Mouse (Mus musculus): ENCODE results near the gene Zfp933. TPM values are rescaled to one million over a fixed set of nuclear protein-coding genes. Genes with fewer than 3 reads are reported as not detected.

The Zfp933 gene
- polyA plus RNA-seq (2011; ENCODE audit: insufficient read depth, insufficient read length, low replicate concordance, missing spikeins): 2.0 and 4.5 TPM in 2 replicates

GRCm38 (mm10) chr4:147847614-147848583, at the start of gene Zfp933:
Gene Zfp933 (minus strand): TSS chr4:147848366.
- H3K27ac ChIP-seq (ENCODE audit: control insufficient read depth, insufficient read depth, low read depth, low read length, poor library complexity): peak within 1 kb of the TSS; percentile 15; the same call in 1 of the 2 replicates
- H3K4me3 ChIP-seq (replicated peaks; ENCODE audit: control insufficient read depth, low read depth, low read length): peak within 1 kb of the TSS; percentile 100
- TF ChIP-seq CTCF (IDR thresholded peaks at IDR 0.05; ENCODE audit: control insufficient read depth, insufficient read depth, low read length) (no peak), POLR2A (IDR thresholded peaks at IDR 0.05; ENCODE audit: borderline replicate concordance, control insufficient read depth, low read depth, low read length) (no peak)
- 2% methylated on average over 23 of the region's 23 CpGs for WGBS
- no peaks in the 10 kb centered on the region for H3K4me1 ChIP-seq (ENCODE audit: control insufficient read depth, insufficient read depth, low read length)

DNA sequence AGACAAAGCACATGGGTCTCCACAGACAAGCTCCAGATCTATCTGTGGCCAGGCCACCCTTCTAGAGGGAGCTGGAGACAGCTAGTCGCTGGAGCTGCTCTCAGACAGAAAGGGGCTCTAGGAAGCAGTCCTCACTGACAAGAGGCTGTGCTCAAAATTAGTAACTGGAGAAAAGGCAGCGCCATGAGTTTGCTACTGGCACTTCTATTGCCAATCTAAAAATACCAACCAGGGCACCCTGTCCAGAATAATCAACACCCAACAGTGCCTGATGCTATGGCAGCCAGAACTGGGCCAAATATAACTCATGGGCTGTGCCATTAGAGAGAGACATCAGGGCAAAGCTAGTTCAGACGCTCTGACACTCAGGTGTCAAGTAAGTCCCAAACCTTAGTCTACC, 49.2 kb upstream of the Zfp933 start:
- no peak overlapping the region for H3K4me3 ChIP-seq (replicated peaks; ENCODE audit: control insufficient read depth, low read depth, low read length)
- no peaks in the 10 kb centered on the region for H3K4me1 ChIP-seq (ENCODE audit: control insufficient read depth, insufficient read depth, low read length)
- 80% methylated on average over 3 of the region's 3 CpGs for WGBS
- TF ChIP-seq POLR2A (IDR thresholded peaks at IDR 0.05; ENCODE audit: borderline replicate concordance, control insufficient read depth, low read depth, low read length): no peak
- TF ChIP-seq CTCF (IDR thresholded peaks at IDR 0.05; ENCODE audit: control insufficient read depth, insufficient read depth, low read length): no peak
- H3K27ac ChIP-seq (ENCODE audit: control insufficient read depth, insufficient read depth, low read depth, low read length, poor library complexity): no peak overlapping the region

DNA sequence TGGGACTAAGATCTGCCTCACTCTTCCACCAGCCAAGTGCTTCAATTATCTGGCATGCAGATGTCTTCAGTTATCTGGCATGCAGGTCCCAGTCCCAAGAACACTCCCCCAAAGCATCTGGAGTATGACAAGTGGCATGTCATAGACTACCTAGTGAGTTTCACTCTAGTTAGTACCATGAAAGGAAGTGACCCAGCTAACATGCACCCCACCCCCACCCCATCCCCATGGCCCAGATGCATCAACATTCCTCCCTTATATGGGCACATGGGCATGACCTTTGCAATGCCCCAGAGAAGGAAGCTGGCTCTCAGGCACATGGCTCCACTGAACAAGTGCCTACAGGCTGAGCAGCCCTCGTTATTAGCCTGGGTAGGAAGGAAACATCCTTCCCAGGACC, 48.2 kb upstream of the Zfp933 start:
- WGBS: 15% methylated on average over 1 of the region's 1 CpGs
- no peak overlapping the region for H3K4me3 ChIP-seq (replicated peaks; ENCODE audit: control insufficient read depth, low read depth, low read length)
- no peaks in the 10 kb centered on the region for H3K4me1 ChIP-seq (ENCODE audit: control insufficient read depth, insufficient read depth, low read length)
- TF ChIP-seq CTCF (IDR thresholded peaks at IDR 0.05; ENCODE audit: control insufficient read depth, insufficient read depth, low read length): no peak
- TF ChIP-seq POLR2A (IDR thresholded peaks at IDR 0.05; ENCODE audit: borderline replicate concordance, control insufficient read depth, low read depth, low read length): no peak
- H3K27ac ChIP-seq (ENCODE audit: control insufficient read depth, insufficient read depth, low read depth, low read length, poor library complexity): no peak overlapping the region

GRCm38 (mm10) chr4:147895815-147896330, 47.7 kb upstream of the Zfp933 start:
- 70% methylated on average over 4 of the region's 4 CpGs for WGBS
- H3K4me1 ChIP-seq (ENCODE audit: control insufficient read depth, insufficient read depth, low read length): no peaks in the 10 kb centered on the region
- no peak overlapping the region for H3K27ac ChIP-seq (ENCODE audit: control insufficient read depth, insufficient read depth, low read depth, low read length, poor library complexity)
- no peak overlapping the region for H3K4me3 ChIP-seq (replicated peaks; ENCODE audit: control insufficient read depth, low read depth, low read length)
- TF ChIP-seq CTCF (IDR thresholded peaks at IDR 0.05; ENCODE audit: control insufficient read depth, insufficient read depth, low read length) (no peak), POLR2A (IDR thresholded peaks at IDR 0.05; ENCODE audit: borderline replicate concordance, control insufficient read depth, low read depth, low read length) (no peak)

DNA sequence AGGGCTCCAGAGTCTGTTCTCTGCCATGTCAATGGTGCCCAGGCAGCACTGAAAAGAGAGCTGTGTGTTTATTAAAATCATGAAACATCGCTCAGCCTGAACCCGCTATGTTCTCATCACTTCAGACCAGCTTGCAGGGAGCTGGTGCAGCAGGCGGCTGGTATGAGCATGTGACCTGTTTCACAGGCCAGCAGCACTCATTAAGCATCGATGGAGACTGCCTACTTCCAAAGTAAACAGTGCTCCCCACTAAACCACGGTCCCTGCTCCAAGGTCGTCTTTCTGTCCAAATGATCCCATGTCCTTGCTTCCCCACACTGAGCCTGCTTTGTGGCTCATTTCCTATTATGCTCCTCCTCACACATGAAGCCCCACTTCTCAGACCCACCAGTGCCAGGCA, 42.2 kb upstream of the Zfp933 start:
- H3K4me1 ChIP-seq (ENCODE audit: control insufficient read depth, insufficient read depth, low read length): no peaks in the 10 kb centered on the region
- no peak overlapping the region for H3K4me3 ChIP-seq (replicated peaks; ENCODE audit: control insufficient read depth, low read depth, low read length)
- 90% methylated on average over 6 of the region's 6 CpGs for WGBS
- no peak overlapping the region for H3K27ac ChIP-seq (ENCODE audit: control insufficient read depth, insufficient read depth, low read depth, low read length, poor library complexity)
- TF ChIP-seq POLR2A (IDR thresholded peaks at IDR 0.05; ENCODE audit: borderline replicate concordance, control insufficient read depth, low read depth, low read length): no peak
- no peak for TF ChIP-seq CTCF (IDR thresholded peaks at IDR 0.05; ENCODE audit: control insufficient read depth, insufficient read depth, low read length)

- 76% methylated on average over 4 of the region's 4 CpGs for WGBS
Measured at GRCm38 (mm10) chr4:147888237-147888636, 40.1 kb upstream of the Zfp933 start.

GRCm38 (mm10) chr4:147887277-147887676, 39.1 kb upstream of the Zfp933 start:
- WGBS: 87% methylated on average over 7 of the region's 7 CpGs
- TF ChIP-seq CTCF (IDR thresholded peaks at IDR 0.05; ENCODE audit: control insufficient read depth, insufficient read depth, low read length): no peak
- TF ChIP-seq POLR2A (IDR thresholded peaks at IDR 0.05; ENCODE audit: borderline replicate concordance, control insufficient read depth, low read depth, low read length): no peak
- Histone ChIP-seq H3K27ac (ENCODE audit: control insufficient read depth, insufficient read depth, low read depth, low read length, poor library complexity) (no peak overlapping the region), H3K4me1 (ENCODE audit: control insufficient read depth, insufficient read depth, low read length) (no peaks in the 10 kb centered on the region), H3K4me3 (replicated peaks; ENCODE audit: control insufficient read depth, low read depth, low read length) (no peak overlapping the region)

More at GRCm38 (mm10) chr4:147888237-147888636, 40.1 kb upstream of the Zfp933 start:
- no peak overlapping the region for H3K4me3 ChIP-seq (replicated peaks; ENCODE audit: control insufficient read depth, low read depth, low read length)
- TF ChIP-seq POLR2A (IDR thresholded peaks at IDR 0.05; ENCODE audit: borderline replicate concordance, control insufficient read depth, low read depth, low read length) (no peak), CTCF (IDR thresholded peaks at IDR 0.05; ENCODE audit: control insufficient read depth, insufficient read depth, low read length) (no peak)
- H3K27ac ChIP-seq (ENCODE audit: control insufficient read depth, insufficient read depth, low read depth, low read length, poor library complexity): no peak overlapping the region
- H3K4me1 ChIP-seq (ENCODE audit: control insufficient read depth, insufficient read depth, low read length): no peaks in the 10 kb centered on the region

DNA sequence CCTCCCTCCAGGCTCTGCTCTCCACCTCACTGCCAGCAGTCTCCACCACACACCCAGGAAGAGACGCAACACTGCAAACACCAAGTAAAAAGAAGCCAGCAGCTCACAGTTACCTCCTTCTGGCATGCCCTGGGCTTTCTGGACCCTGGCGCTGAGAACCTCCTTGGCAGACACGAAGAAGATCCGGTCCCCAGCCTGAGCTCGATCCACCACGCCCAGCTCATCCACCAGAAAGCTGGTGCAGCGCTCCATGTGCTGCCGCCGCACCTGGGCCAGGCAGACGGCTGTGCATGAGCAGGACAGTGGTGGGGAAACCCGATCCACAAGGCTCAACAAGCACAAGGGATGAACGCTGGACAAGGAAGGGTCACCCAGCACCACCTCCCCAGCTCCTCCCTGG, 38.0 kb upstream of the Zfp933 start:
- Histone ChIP-seq H3K4me1 (ENCODE audit: control insufficient read depth, insufficient read depth, low read length) (no peaks in the 10 kb centered on the region), H3K4me3 (replicated peaks; ENCODE audit: control insufficient read depth, low read depth, low read length) (no peak overlapping the region), H3K27ac (ENCODE audit: control insufficient read depth, insufficient read depth, low read depth, low read length, poor library complexity) (no peak overlapping the region)
- 92% methylated on average over 12 of the region's 12 CpGs for WGBS
- TF ChIP-seq POLR2A (IDR thresholded peaks at IDR 0.05; ENCODE audit: borderline replicate concordance, control insufficient read depth, low read depth, low read length): no peak

Measured in bone marrow, adult 2 months (tissue).